Comparison of ENCODE assay signal across 10 mouse cellular contexts in genomic region chr4:129227985-129228381, GRCm38 (mm10). TPM values are rescaled to one million over a fixed set of nuclear protein-coding genes. Genes with fewer than 3 reads are reported as not detected.
DNase-seq lines count a peak whose midpoint lies in the region; ATAC-seq and TF ChIP-seq lines count a peak whose summit lies in the region.
"Had no signal": no experiment of that assay in that cellular context is flagged by ENCODE, and none has a peak within 500 bp of the region (broad histone marks: within the 10 kb centered on the region; RNA-seq: fewer than 3 reads in every experiment).

No protein-coding gene starts in this region.

- 21% methylated on average over 8 of the region's 8 CpGs for WGBS in kidney, embryonic 15.5 days
- WGBS in embryonic facial prominence, embryonic 10.5 days = 46% methylated on average over 8 of the region's 8 CpGs
- 30% methylated on average over 8 of the region's 8 CpGs for WGBS in intestine, postnatal 0 days

- H3K4me2 ChIP-seq in kidney, embryonic 15.5 days = peak overlapping the region; percentile 62
- peak overlapping the region; percentile 50 for H3K4me2 ChIP-seq in intestine, postnatal 0 days (replicated peaks; ENCODE audit: low read depth)

- peak overlapping the region; percentile 74 for H3K27ac ChIP-seq in kidney, embryonic 15.5 days
- H3K27ac ChIP-seq in embryonic facial prominence, embryonic 10.5 days (replicated peaks) = peak overlapping the region; percentile 72
- H3K27ac ChIP-seq in intestine, postnatal 0 days (ENCODE audit: low read depth, low read length) = no peak overlapping the region
- H3K27ac ChIP-seq in left cerebral cortex, adult 2 months = no peak overlapping the region

- H3K9me3 ChIP-seq in kidney, embryonic 15.5 days (replicated peaks) = no peaks in the 10 kb centered on the region
- no peaks in the 10 kb centered on the region for H3K9me3 ChIP-seq in embryonic facial prominence, embryonic 10.5 days
- no peaks in the 10 kb centered on the region for H3K9me3 ChIP-seq in intestine, postnatal 0 days (ENCODE audit: control insufficient read depth)

- no peak for DNase-seq in kidney, adult 8-10 months
- no peak for DNase-seq in embryonic facial prominence, embryonic 10.5 days (ENCODE audit: low spot score)
- peak; percentile 29 for DNase-seq in retina, embryonic 14.5 days (ENCODE audit: low spot score)
- DNase-seq in ovary, adult 18-20 months (ENCODE audit: low spot score) = no peak
- no peak for DNase-seq in ovary, postnatal 10 days (ENCODE audit: low spot score)
- DNase-seq in left cerebral cortex, adult 2 months (ENCODE audit: extremely low spot score in 1 of 2, low spot score in 2 of 2) = no peak

- peaks cover 7% of the 10 kb centered on the region; the same call in 1 of the 2 replicates for H3K27me3 ChIP-seq in kidney, embryonic 15.5 days
- H3K27me3 ChIP-seq in embryonic facial prominence, embryonic 10.5 days (replicated peaks; ENCODE audit: low read depth, poor library complexity, severe bottlenecking) = peaks cover 66% of the 10 kb centered on the region
- no peaks in the 10 kb centered on the region for H3K27me3 ChIP-seq in intestine, postnatal 0 days (replicated peaks; ENCODE audit: control insufficient read depth, insufficient read depth, low read length)
- H3K27me3 ChIP-seq: Patski had no signal

- H3K9ac ChIP-seq in kidney, embryonic 15.5 days = 0 out of 2 replicates have a peak overlapping the region, but pooled peaks have one; percentile 31
- peak overlapping the region; percentile 28 for H3K9ac ChIP-seq in intestine, postnatal 0 days (ENCODE audit: low read depth, low read length)

- intact Hi-C loops in left cerebral cortex, adult 2 months (cut with DNase I) = loop anchor here (5.0 kb wide), 1 partner anchor 34 kb away; the partner anchor contains the start of gene C77080

- no peak for TF ChIP-seq CTCF in intestine, postnatal 0 days (IDR thresholded peaks at IDR 0.05; ENCODE audit: low read depth)
- TF ChIP-seq CTCF in left cerebral cortex, adult 2 months (IDR thresholded peaks at IDR 0.05) = no peak

- peaks cover 82% of the 10 kb centered on the region for H3K4me1 ChIP-seq in kidney, embryonic 15.5 days
- peaks cover 68% of the 10 kb centered on the region for H3K4me1 ChIP-seq in embryonic facial prominence, embryonic 10.5 days
- peaks cover 11% of the 10 kb centered on the region for H3K4me1 ChIP-seq in intestine, postnatal 0 days (replicated peaks; ENCODE audit: control insufficient read depth, insufficient read depth, low read length)

- H3K36me3 ChIP-seq in kidney, embryonic 15.5 days = peaks cover 28% of the 10 kb centered on the region
- H3K36me3 ChIP-seq in embryonic facial prominence, embryonic 10.5 days (replicated peaks) = peaks cover 17% of the 10 kb centered on the region
- peaks cover 24% of the 10 kb centered on the region for H3K36me3 ChIP-seq in intestine, postnatal 0 days (ENCODE audit: control insufficient read depth, insufficient read depth)

- H3K4me3 ChIP-seq in kidney, embryonic 15.5 days (replicated peaks) = peak overlapping the region; percentile 41
- peak overlapping the region; percentile 46 for H3K4me3 ChIP-seq in embryonic facial prominence, embryonic 10.5 days
- no peak overlapping the region for H3K4me3 ChIP-seq in intestine, postnatal 0 days (ENCODE audit: low read depth, low read length)
- no peak overlapping the region for H3K4me3 ChIP-seq in left cerebral cortex, adult 2 months

- no peak for ATAC-seq in kidney, embryonic 15.5 days (replicated peaks; ENCODE audit: low FRiP score)
- no peak for ATAC-seq in intestine, postnatal 0 days
- ATAC-seq: Patski had no signal

RNA-seq across cellular contexts. Expression of gene C77080, which starts 33.2 kb away (rescaled TPM):
- 8.3 and 9.1 TPM in 2 replicates for polyA plus RNA-seq in kidney, embryonic 15.5 days (2015; fragmentation: Nextera tagmentation; extraction: Ambion mirVana)
- 3.3 and 3.5 TPM in 2 replicates for polyA plus RNA-seq in embryonic facial prominence, embryonic 10.5 days (2016; fragmentation: Nextera tagmentation; extraction: Ambion mirVana)
- polyA plus RNA-seq in intestine, postnatal 0 days (2015; fragmentation: Nextera tagmentation; extraction: Ambion mirVana) = 14.3 and 15.1 TPM in 2 replicates
- total RNA-seq in left cerebral cortex, adult 2 months (2021) = 10 to 100 TPM; 22.5 to 25.9 TPM

RNA-seq across cellular contexts. Expression of gene Yars, which starts 38.4 kb away (rescaled TPM):
- 81.3 and 87.4 TPM in 2 replicates for polyA plus RNA-seq in kidney, embryonic 15.5 days (2015; fragmentation: Nextera tagmentation; extraction: Ambion mirVana)
- polyA plus RNA-seq in embryonic facial prominence, embryonic 10.5 days (2016; fragmentation: Nextera tagmentation; extraction: Ambion mirVana) = 96.0 and 105 TPM in 2 replicates
- 35.6 and 41.8 TPM in 2 replicates for polyA plus RNA-seq in intestine, postnatal 0 days (2015; fragmentation: Nextera tagmentation; extraction: Ambion mirVana)
- total RNA-seq in left cerebral cortex, adult 2 months (2021) = 10 to 100 TPM; 87.4 to 93.1 TPM

RNA-seq across cellular contexts. Expression of gene S100pbp, which starts 38.5 kb away (rescaled TPM):
- polyA plus RNA-seq in kidney, embryonic 15.5 days (2015; fragmentation: Nextera tagmentation; extraction: Ambion mirVana) = 24.3 and 25.9 TPM in 2 replicates
- polyA plus RNA-seq in embryonic facial prominence, embryonic 10.5 days (2016; fragmentation: Nextera tagmentation; extraction: Ambion mirVana) = 29.5 and 29.8 TPM in 2 replicates
- 6.9 and 7.7 TPM in 2 replicates for polyA plus RNA-seq in intestine, postnatal 0 days (2015; fragmentation: Nextera tagmentation; extraction: Ambion mirVana)
- 10 to 100 TPM; 33.9 to 34.5 TPM for total RNA-seq in left cerebral cortex, adult 2 months (2021)

RNA-seq across cellular contexts. Expression of gene Sync, which starts 59.4 kb away (rescaled TPM):
- polyA plus RNA-seq in kidney, embryonic 15.5 days (2015; fragmentation: Nextera tagmentation; extraction: Ambion mirVana) = 1.1 and 1.6 TPM in 2 replicates
- polyA plus RNA-seq in embryonic facial prominence, embryonic 10.5 days (2016; fragmentation: Nextera tagmentation; extraction: Ambion mirVana) = 0.48 and 0.71 TPM in 2 replicates
- 1.3 and 1.6 TPM in 2 replicates for polyA plus RNA-seq in intestine, postnatal 0 days (2015; fragmentation: Nextera tagmentation; extraction: Ambion mirVana)
- 1 to 10 TPM; 1.8 to 2.2 TPM for total RNA-seq in left cerebral cortex, adult 2 months (2021)
- total RNA-seq: liver, adult 2 months had no signal

Comparison
In these comparisons a context has a peak if more than half of its experiments do, and no peak if none do; other contexts are left out.
1. H3K27ac ChIP-seq: peak in kidney, embryonic 15.5 days (single experiment) and embryonic facial prominence, embryonic 10.5 days (single experiment); none in intestine, postnatal 0 days (single experiment) and left cerebral cortex, adult 2 months (single experiment).
2. H3K4me3 ChIP-seq: peak in kidney, embryonic 15.5 days (single experiment) and embryonic facial prominence, embryonic 10.5 days (single experiment); none in intestine, postnatal 0 days (single experiment) and left cerebral cortex, adult 2 months (single experiment).